9 mouse cellular contexts compared by ENCODE assay signal in genomic region chr15:102355134-102355870, GRCm38 (mm10). TPM values are rescaled to one million over a fixed set of nuclear protein-coding genes. Genes with fewer than 3 reads are reported as not detected.
DNase-seq lines count a peak whose midpoint lies in the region; ATAC-seq and TF ChIP-seq lines count a peak whose summit lies in the region.
"Had no signal": no experiment of that assay in that cellular context is flagged by ENCODE, and none has a peak within 500 bp of the region (broad histone marks: within the 10 kb centered on the region; RNA-seq: fewer than 3 reads in every experiment).

No protein-coding gene starts in this region.

- peak in 1 of 2 experiments; percentile 26 for DNase-seq in left cerebral cortex, adult 2 months (ENCODE audit: extremely low spot score in 1 of 2, low spot score in 2 of 2)
- DNase-seq in left cerebral cortex, adult 8-10 months (ENCODE audit: low spot score in 2 of 2): no peak
- peak; percentile 73 for DNase-seq in brain, embryonic 14.5 days (ENCODE audit: low read depth)
- DNase-seq in gastrocnemius, postnatal 14 days: peak; percentile 46
- DNase-seq in hindbrain, postnatal 0 days (ENCODE audit: low spot score): peak; percentile 65
- peak; percentile 63 for DNase-seq in limb, embryonic 14.5 days (ENCODE audit: low spot score)
- DNase-seq in testis, postnatal 14 days (ENCODE audit: low spot score): peak; percentile 42

- peaks cover 8% of the 10 kb centered on the region for H3K4me1 ChIP-seq in hindbrain, postnatal 0 days (ENCODE audit: insufficient read depth, low read length)
- peaks cover 29% of the 10 kb centered on the region for H3K4me1 ChIP-seq in limb, embryonic 14.5 days (ENCODE audit: control insufficient read depth, insufficient read depth, low read length)
- peaks cover 26% of the 10 kb centered on the region for H3K4me1 ChIP-seq in midbrain, embryonic 16.5 days (ENCODE audit: control insufficient read depth, insufficient read depth, low read length)

- H3K36me3 ChIP-seq in hindbrain, postnatal 0 days (ENCODE audit: insufficient read depth, low read length): no peaks in the 10 kb centered on the region
- no peaks in the 10 kb centered on the region for H3K36me3 ChIP-seq in limb, embryonic 14.5 days (ENCODE audit: control insufficient read depth, insufficient read depth, low read length)
- H3K36me3 ChIP-seq in midbrain, embryonic 16.5 days (ENCODE audit: control insufficient read depth, insufficient read depth, low read length): no peaks in the 10 kb centered on the region

- 0 out of 2 replicates have a peak, but pooled peaks have one; percentile 25 for TF ChIP-seq POLR2A in brain, embryonic 14.5 days (IDR thresholded peaks at IDR 0.05; ENCODE audit: borderline replicate concordance, extremely low read depth, insufficient read depth, insufficient read length, poor library complexity, severe bottlenecking)
- TF ChIP-seq POLR2A in limb, embryonic 14.5 days (IDR thresholded peaks at IDR 0.05; ENCODE audit: borderline replicate concordance, extremely low read depth, insufficient read depth, insufficient read length): no peak

- WGBS in hindbrain, postnatal 0 days: under 1% methylated on average over 47 of the region's 49 CpGs
- under 1% methylated on average over 47 of the region's 49 CpGs for WGBS in limb, embryonic 14.5 days
- 0% methylated on average over 47 of the region's 49 CpGs for WGBS in midbrain, embryonic 16.5 days

- TF ChIP-seq CTCF in left cerebral cortex, adult 2 months (IDR thresholded peaks at IDR 0.05): peak; percentile 36
- TF ChIP-seq CTCF in brain, embryonic 14.5 days (IDR thresholded peaks at IDR 0.05; ENCODE audit: borderline replicate concordance, extremely low read depth, insufficient read depth, insufficient read length): peak; percentile 34; the same call in 1 of the 2 replicates
- TF ChIP-seq CTCF in hindbrain, postnatal 0 days (IDR thresholded peaks at IDR 0.05; ENCODE audit: low read depth): peak; percentile 56

- peak overlapping the region; percentile 55 for H3K4me3 ChIP-seq in left cerebral cortex, adult 2 months
- peak overlapping the region; percentile 50 for H3K4me3 ChIP-seq in hindbrain, postnatal 0 days (ENCODE audit: low read length)
- peak overlapping the region; percentile 52 for H3K4me3 ChIP-seq in limb, embryonic 14.5 days (replicated peaks; ENCODE audit: low read length)
- peak overlapping the region; percentile 51 for H3K4me3 ChIP-seq in midbrain, embryonic 16.5 days (ENCODE audit: low read depth, low read length)

- peak; percentile 56; the same call in 1 of the 2 replicates for ATAC-seq in hindbrain, postnatal 0 days
- ATAC-seq in limb, embryonic 14.5 days (ENCODE audit: low FRiP score, low read depth): peak; percentile 50
- peak; percentile 52 for ATAC-seq in midbrain, embryonic 16.5 days
- ATAC-seq: Patski had no signal

- peak overlapping the region; percentile 57 for H3K9ac ChIP-seq in hindbrain, postnatal 0 days (replicated peaks; ENCODE audit: low read length)
- H3K9ac ChIP-seq in limb, embryonic 14.5 days (ENCODE audit: low read depth, low read length, severe bottlenecking): peak overlapping the region; percentile 81
- peak overlapping the region; percentile 68 for H3K9ac ChIP-seq in midbrain, embryonic 16.5 days (ENCODE audit: low read depth, low read length)

- H3K27me3 ChIP-seq in hindbrain, postnatal 0 days (ENCODE audit: insufficient read depth, low read length): peaks cover 22% of the 10 kb centered on the region
- no peaks in the 10 kb centered on the region for H3K27me3 ChIP-seq in limb, embryonic 14.5 days (ENCODE audit: control insufficient read depth, insufficient read depth, low read length)
- H3K27me3 ChIP-seq in midbrain, embryonic 16.5 days (ENCODE audit: control insufficient read depth, insufficient read depth, low read depth, low read length): peaks cover 34% of the 10 kb centered on the region
- H3K27me3 ChIP-seq: Patski had no signal

- no peaks in the 10 kb centered on the region for H3K9me3 ChIP-seq in hindbrain, postnatal 0 days (ENCODE audit: low read length)
- H3K9me3 ChIP-seq in limb, embryonic 14.5 days (ENCODE audit: control insufficient read depth, low read length): no peaks in the 10 kb centered on the region
- H3K9me3 ChIP-seq in midbrain, embryonic 16.5 days (replicated peaks; ENCODE audit: control insufficient read depth, low read length, poor library complexity, severe bottlenecking): no peaks in the 10 kb centered on the region

- H3K4me2 ChIP-seq in hindbrain, postnatal 0 days (ENCODE audit: low read depth, low read length): peak overlapping the region; percentile 97
- H3K4me2 ChIP-seq in limb, embryonic 14.5 days (replicated peaks; ENCODE audit: low read depth, low read length, severe bottlenecking): peak overlapping the region; percentile 97
- H3K4me2 ChIP-seq in midbrain, embryonic 16.5 days (ENCODE audit: low read length): peak overlapping the region; percentile 99

- intact Hi-C loops in left cerebral cortex, adult 2 months (cut with DNase I): loop anchor here (1.0 kb wide), 1 partner anchor 22 kb away; no protein-coding TSS in a partner anchor
- intact Hi-C loops in gastrocnemius, postnatal 14 days (cut with DNase I; ENCODE audit: low total_unique reads): no loop called here

- peak overlapping the region; percentile 85 for H3K27ac ChIP-seq in left cerebral cortex, adult 2 months
- H3K27ac ChIP-seq in hindbrain, postnatal 0 days: peak overlapping the region; percentile 77
- peak overlapping the region; percentile 90 for H3K27ac ChIP-seq in limb, embryonic 14.5 days (replicated peaks; ENCODE audit: low read depth, low read length)
- peak overlapping the region; percentile 44 for H3K27ac ChIP-seq in midbrain, embryonic 16.5 days (ENCODE audit: low read length)

RNA-seq across cellular contexts. Expression of gene Aaas, which starts 4.7 kb away (rescaled TPM):
- 10 to 100 TPM; 14.3 to 18.9 TPM for total RNA-seq in left cerebral cortex, adult 2 months (2021)
- total RNA-seq in left cerebral cortex, adult 8-10 months (2022): 10 to 100 TPM; 20.1 to 25.3 (median 22.2) TPM
- polyA plus RNA-seq in brain, embryonic 14.5 days (2012; rRNA removed): 33.6 and 49.2 TPM in 2 replicates
- 1 to 10 TPM; 7.2 to 8.4 TPM for total RNA-seq in gastrocnemius, postnatal 14 days (2021)
- 19.4 and 25.4 TPM in 2 replicates for total RNA-seq in hindbrain, postnatal 0 days (2014; rRNA removed)
- 31.4 and 36.4 TPM in 2 replicates for polyA plus RNA-seq in hindbrain, postnatal 0 days (2015; fragmentation: Nextera tagmentation; extraction: Ambion mirVana)
- 65.5 and 86.5 TPM in 2 replicates for polyA plus RNA-seq in limb, embryonic 14.5 days (2012; rRNA removed)
- 54.4 and 59.6 TPM in 2 replicates for polyA plus RNA-seq in limb, embryonic 14.5 days (2014; fragmentation: Nextera tagmentation; extraction: Ambion mirVana)
- 30.2 and 31.1 TPM in 2 replicates for polyA plus RNA-seq in midbrain, embryonic 16.5 days (2015; fragmentation: Nextera tagmentation; extraction: Ambion mirVana)

RNA-seq across cellular contexts. Expression of gene Sp7, which starts 11.7 kb away (rescaled TPM):
- under 1 TPM; 0.27 to 0.61 TPM for total RNA-seq in left cerebral cortex, adult 2 months (2021)
- 1 to 10 TPM in 2 of 4 experiments, under 1 TPM in 2; 0.82 to 1.6 (median 1.0) TPM for total RNA-seq in left cerebral cortex, adult 8-10 months (2022)
- polyA plus RNA-seq in brain, embryonic 14.5 days (2012; rRNA removed): 0.69 and 4.1 TPM in 2 replicates
- under 1 TPM; 0.11 to 0.14 TPM for total RNA-seq in gastrocnemius, postnatal 14 days (2021)
- total RNA-seq in hindbrain, postnatal 0 days (2014; rRNA removed): 0.11 and 0.31 TPM in 2 replicates
- 0.38 and 0.40 TPM in 2 replicates for polyA plus RNA-seq in hindbrain, postnatal 0 days (2015; fragmentation: Nextera tagmentation; extraction: Ambion mirVana)
- polyA plus RNA-seq in limb, embryonic 14.5 days (2012; rRNA removed): 22.5 and 32.5 TPM in 2 replicates
- polyA plus RNA-seq in limb, embryonic 14.5 days (2014; fragmentation: Nextera tagmentation; extraction: Ambion mirVana): 7.9 and 11.7 TPM in 2 replicates
- polyA plus RNA-seq in midbrain, embryonic 16.5 days (2015; fragmentation: Nextera tagmentation; extraction: Ambion mirVana): 0.40 and 0.55 TPM in 2 replicates
- polyA plus RNA-seq: Patski had no signal

RNA-seq across cellular contexts. Expression of gene Myg1, which starts 23.8 kb away (rescaled TPM):
- total RNA-seq in left cerebral cortex, adult 2 months (2021): 10 to 100 TPM; 65.1 to 67.9 TPM
- total RNA-seq in left cerebral cortex, adult 8-10 months (2022): 10 to 100 TPM; 59.3 to 63.4 (median 61.9) TPM
- polyA plus RNA-seq in brain, embryonic 14.5 days (2012; rRNA removed): 109 and 137 TPM in 2 replicates
- 10 to 100 TPM; 17.6 to 19.0 TPM for total RNA-seq in gastrocnemius, postnatal 14 days (2021)
- total RNA-seq in hindbrain, postnatal 0 days (2014; rRNA removed): 56.5 and 58.0 TPM in 2 replicates
- polyA plus RNA-seq in hindbrain, postnatal 0 days (2015; fragmentation: Nextera tagmentation; extraction: Ambion mirVana): 78.8 and 79.8 TPM in 2 replicates
- 108 and 117 TPM in 2 replicates for polyA plus RNA-seq in limb, embryonic 14.5 days (2012; rRNA removed)
- polyA plus RNA-seq in limb, embryonic 14.5 days (2014; fragmentation: Nextera tagmentation; extraction: Ambion mirVana): 91.1 and 92.1 TPM in 2 replicates
- 89.1 and 91.2 TPM in 2 replicates for polyA plus RNA-seq in midbrain, embryonic 16.5 days (2015; fragmentation: Nextera tagmentation; extraction: Ambion mirVana)

RNA-seq across cellular contexts. Expression of gene Pfdn5, which starts 29.4 kb away (rescaled TPM):
- total RNA-seq in left cerebral cortex, adult 2 months (2021): 100 to 1,000 TPM; 408 to 428 TPM
- 100 to 1,000 TPM; 457 to 497 (median 483) TPM for total RNA-seq in left cerebral cortex, adult 8-10 months (2022)
- polyA plus RNA-seq in brain, embryonic 14.5 days (2012; rRNA removed): 303 and 362 TPM in 2 replicates
- 100 to 1,000 TPM; 212 to 228 TPM for total RNA-seq in gastrocnemius, postnatal 14 days (2021)
- 119 and 139 TPM in 2 replicates for total RNA-seq in hindbrain, postnatal 0 days (2014; rRNA removed)
- polyA plus RNA-seq in hindbrain, postnatal 0 days (2015; fragmentation: Nextera tagmentation; extraction: Ambion mirVana): 531 and 540 TPM in 2 replicates
- polyA plus RNA-seq in limb, embryonic 14.5 days (2012; rRNA removed): 177 and 331 TPM in 2 replicates
- polyA plus RNA-seq in limb, embryonic 14.5 days (2014; fragmentation: Nextera tagmentation; extraction: Ambion mirVana): 527 and 545 TPM in 2 replicates
- polyA plus RNA-seq in midbrain, embryonic 16.5 days (2015; fragmentation: Nextera tagmentation; extraction: Ambion mirVana): 479 TPM in 2 replicates

RNA-seq across cellular contexts. Expression of gene Sp1, which starts 50.6 kb away (rescaled TPM):
- total RNA-seq in left cerebral cortex, adult 2 months (2021): 10 to 100 TPM; 26.8 to 27.2 TPM
- 10 to 100 TPM; 30.3 to 44.7 (median 38.7) TPM for total RNA-seq in left cerebral cortex, adult 8-10 months (2022)
- 19.2 and 20.8 TPM in 2 replicates for polyA plus RNA-seq in brain, embryonic 14.5 days (2012; rRNA removed)
- total RNA-seq in gastrocnemius, postnatal 14 days (2021): 10 to 100 TPM; 27.5 to 31.2 TPM
- total RNA-seq in hindbrain, postnatal 0 days (2014; rRNA removed): 24.7 and 26.0 TPM in 2 replicates
- 3.0 and 3.5 TPM in 2 replicates for polyA plus RNA-seq in hindbrain, postnatal 0 days (2015; fragmentation: Nextera tagmentation; extraction: Ambion mirVana)
- polyA plus RNA-seq in limb, embryonic 14.5 days (2012; rRNA removed): 35.7 and 41.1 TPM in 2 replicates
- 17.2 and 17.7 TPM in 2 replicates for polyA plus RNA-seq in limb, embryonic 14.5 days (2014; fragmentation: Nextera tagmentation; extraction: Ambion mirVana)
- polyA plus RNA-seq in midbrain, embryonic 16.5 days (2015; fragmentation: Nextera tagmentation; extraction: Ambion mirVana): 3.1 and 3.5 TPM in 2 replicates

Comparison
In these comparisons a context has a peak if more than half of its experiments do, and no peak if none do; other contexts are left out.
1. DNase-seq: peak in brain, embryonic 14.5 days (single experiment), gastrocnemius, postnatal 14 days (single experiment), hindbrain, postnatal 0 days (single experiment), limb, embryonic 14.5 days (single experiment) and testis, postnatal 14 days (single experiment); none in left cerebral cortex, adult 8-10 months (0 of 2).
2. Peak in every context shown above with its lines, with median percentiles within 50 percentile points of each other: H3K27ac ChIP-seq, H3K4me3 ChIP-seq, CTCF ChIP-seq, ATAC-seq, H3K4me2 ChIP-seq and H3K9ac ChIP-seq.